Mouse (Mus musculus) G1E (cell line): ENCODE measurements around the gene Gbgt1. TPM values are rescaled to one million over a fixed set of nuclear protein-coding genes. Genes with fewer than 3 reads are reported as not detected.

Experiments used
- ATAC-seq: 2 replicates; pipeline ENCODE4 v1.8.0; 2016; ENCODE audit warnings: mild to moderate bottlenecking; ENCODE audit not compliant: insufficient number of reproducible peaks, poor library complexity, low FRiP score, severe bottlenecking; ENCODE audit errors: extremely low read depth
- DNase-seq: peaks from one replicate; pipeline ENCODE4 v3.0.0; 2012; ENCODE audit warnings: low spot score
- H3K27me3 ChIP-seq: 2 replicates; pipeline ENCODE4 v1.6.1; 2012; ENCODE audit warnings: mild to moderate bottlenecking, low read length, inconsistent platforms; ENCODE audit not compliant: insufficient read depth
- H3K36me3 ChIP-seq: replicated peaks from 2 replicates; pipeline ENCODE3; 2012; ENCODE audit warnings: mild to moderate bottlenecking, inconsistent platforms
- H3K4me1 ChIP-seq: 2 replicates; pipeline ENCODE4 v1.6.1; 2012; ENCODE audit warnings: low read depth, low read length, inconsistent platforms, mixed read lengths; ENCODE audit not compliant: insufficient read depth
- H3K4me3 ChIP-seq: 2 replicates; pipeline ENCODE4 v1.5.1; 2012; ENCODE audit warnings: low read depth, mild to moderate bottlenecking, inconsistent platforms, low read length, moderate library complexity, mixed read lengths
- H3K9me3 ChIP-seq: replicated peaks from 2 replicates; pipeline ENCODE4 v1.6.1; 2012; ENCODE audit warnings: inconsistent platforms
- CTCF ChIP-seq: IDR thresholded peaks from 2 replicates; pipeline ENCODE4 v1.5.1; 2012; ENCODE audit warnings: low read depth, low read length, inconsistent platforms, mixed read lengths
- GATA1 ChIP-seq: IDR thresholded peaks from 2 replicates; pipeline ENCODE4 v1.6.1; 2012; ENCODE audit warnings: borderline replicate concordance, low read length, inconsistent platforms, mixed read lengths
- GATA2 ChIP-seq: IDR thresholded peaks from 2 replicates; pipeline ENCODE4 v1.6.1; 2012; ENCODE audit warnings: low read depth, low read length, inconsistent platforms, borderline replicate concordance
- POLR2AphosphoS5 ChIP-seq: IDR thresholded peaks from 2 replicates; pipeline ENCODE4 v1.6.1; 2012; ENCODE audit warnings: low read depth, low read length, inconsistent platforms; ENCODE audit not compliant: insufficient replicate concordance
- TAL1 ChIP-seq: conservative IDR thresholded peaks from 2 replicates; pipeline ENCODE4 v1.6.1; 2012; ENCODE audit warnings: low read depth, low read length, inconsistent platforms, mixed read lengths
- polyA plus RNA-seq: library from polyadenylated mRNA; stranded (reverse); fragments of >175 nt; gene quantifications from 2 replicates; pipeline ENCODE4 v1.2.3, GENCODE M21; 2012
- total RNA-seq, 2 experiments: library from RNA; stranded (forward) in 1 of 2; stranded (reverse) in 1 of 2; fragments of 200-1000 nt in 1 of 2; fragments of >200 nt in 1 of 2; fragmentation: Nextera tagmentation in 1 of 2; gene quantifications; 2 replicates each; pipeline ENCODE4 v1.2.3; 2014 to 2017

Gene Gbgt1
- total and polyA plus RNA-seq, 3 experiments: not detected

- H3K27me3 ChIP-seq: peaks cover 23% of the 10 kb centered on the region
- H3K36me3 ChIP-seq: no peaks in the 10 kb centered on the region
- no peaks in the 10 kb centered on the region for H3K4me1 ChIP-seq
- no peaks in the 10 kb centered on the region for H3K9me3 ChIP-seq
- ATAC-seq (no peak), DNase-seq (no peak)
- no peak overlapping the region for H3K4me3 ChIP-seq
- TF ChIP-seq GATA2: no peak
- TF ChIP-seq TAL1: no peak
- TF ChIP-seq POLR2AphosphoS5: no peak
- TF ChIP-seq CTCF: no peak
- TF ChIP-seq GATA1: no peak
These were observed 17.2 kb upstream of the Gbgt1 start for GRCm38 (mm10) chr2:28479208-28480204.

DNA sequence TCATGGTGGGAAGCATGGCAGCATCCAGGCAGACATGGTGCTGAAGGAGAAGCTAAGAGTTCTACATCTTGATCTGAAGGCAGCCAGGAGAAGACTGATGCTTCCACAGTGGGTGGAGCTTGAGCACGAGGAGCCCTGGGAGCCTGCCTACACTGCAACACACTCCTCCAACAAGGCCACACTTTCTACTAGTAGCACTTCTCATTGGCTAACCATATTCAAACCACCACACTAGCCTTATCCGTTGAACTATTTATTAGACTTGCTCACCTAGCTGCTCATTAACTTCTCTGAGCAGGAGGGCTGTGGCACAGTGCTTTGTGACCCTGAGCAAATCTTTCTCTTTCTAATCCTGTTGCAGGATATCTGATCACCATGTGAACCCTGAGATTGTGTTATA lies 12.8 kb upstream of the Gbgt1 start:
- no peak for TF ChIP-seq CTCF
- H3K9me3 ChIP-seq: no peaks in the 10 kb centered on the region
- no peak for DNase-seq
- H3K27me3 ChIP-seq: peaks cover 29% of the 10 kb centered on the region
- no peaks in the 10 kb centered on the region for H3K36me3 ChIP-seq
- H3K4me1 ChIP-seq: no peaks in the 10 kb centered on the region
- no peak overlapping the region for H3K4me3 ChIP-seq
- no peak for ATAC-seq

DNA sequence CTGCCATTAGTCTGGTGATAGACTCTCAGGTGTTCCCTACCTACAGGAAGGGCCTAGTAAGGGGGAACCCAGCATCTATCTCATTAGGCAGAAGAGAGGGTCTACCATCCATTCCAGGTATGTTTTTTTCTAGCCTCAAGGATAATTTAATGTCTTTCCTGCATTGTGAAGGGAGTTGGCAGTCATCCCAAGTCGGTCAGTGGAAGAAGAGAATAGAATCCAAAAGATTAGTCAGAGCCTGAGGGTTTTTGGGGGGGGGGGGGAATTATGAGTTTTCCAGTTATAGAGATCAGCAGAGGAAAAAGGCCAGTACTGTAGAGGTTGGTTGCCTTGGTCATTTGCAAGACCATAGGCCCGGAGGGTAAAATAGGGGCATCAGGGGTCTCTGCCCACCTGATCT lies 2.2 kb upstream of the Gbgt1 start:
- Histone ChIP-seq H3K4me3 (no peak overlapping the region), H3K36me3 (no peaks in the 10 kb centered on the region), H3K4me1 (0 out of 2 replicates have a peak, but pooled peaks cover 2% of the 10 kb centered on the region), H3K27me3 (peaks cover 23% of the 10 kb centered on the region), H3K9me3 (no peaks in the 10 kb centered on the region)
- DNase-seq: no peak
- no peak for TF ChIP-seq TAL1
- TF ChIP-seq CTCF: no peak
- no peak for TF ChIP-seq GATA2
- no peak for TF ChIP-seq GATA1
- TF ChIP-seq POLR2AphosphoS5: no peak
- ATAC-seq: no peak

- ATAC-seq: no peak
- TF ChIP-seq TAL1 (no peak), POLR2AphosphoS5 (no peak), CTCF (no peak), GATA1 (no peak), GATA2 (no peak)
These were observed 1.4 kb upstream of the Gbgt1 start for GRCm38 (mm10) chr2:28495207-28495756.

GRCm38 (mm10) chr2:28495801-28496595 lies 693 bp upstream of the Gbgt1 start:
- Histone ChIP-seq H3K36me3 (no peaks in the 10 kb centered on the region), H3K4me1 (0 out of 2 replicates have a peak, but pooled peaks cover 2% of the 10 kb centered on the region), H3K27me3 (peaks cover 25% of the 10 kb centered on the region), H3K4me3 (no peak overlapping the region), H3K9me3 (no peaks in the 10 kb centered on the region)
- ATAC-seq (no peak), DNase-seq (no peak)
- TF ChIP-seq CTCF (no peak), GATA2 (no peak), POLR2AphosphoS5 (no peak)

More at GRCm38 (mm10) chr2:28495207-28495756, 1.4 kb upstream of the Gbgt1 start:
- Histone ChIP-seq H3K36me3 (no peaks in the 10 kb centered on the region), H3K27me3 (peaks cover 25% of the 10 kb centered on the region), H3K9me3 (no peaks in the 10 kb centered on the region), H3K4me1 (0 out of 2 replicates have a peak, but pooled peaks cover 2% of the 10 kb centered on the region), H3K4me3 (no peak overlapping the region)
- DNase-seq: no peak

GRCm38 (mm10) chr2:28497561-28497960 lies 870 bp downstream of the Gbgt1 start:
- DNase-seq (no peak), ATAC-seq (no peak)
- Histone ChIP-seq H3K4me1 (0 out of 2 replicates have a peak, but pooled peaks cover 2% of the 10 kb centered on the region), H3K9me3 (no peaks in the 10 kb centered on the region), H3K36me3 (no peaks in the 10 kb centered on the region), H3K4me3 (no peak overlapping the region), H3K27me3 (peaks cover 29% of the 10 kb centered on the region)
- no peak for TF ChIP-seq TAL1
- TF ChIP-seq GATA1: no peak
- no peak for TF ChIP-seq CTCF
- TF ChIP-seq GATA2: no peak
- no peak for TF ChIP-seq POLR2AphosphoS5
